Mouse (Mus musculus) myocyte (in vitro differentiated cells): ENCODE measurements around the gene Tagln. TPM values are rescaled to one million over a fixed set of nuclear protein-coding genes. Genes with fewer than 3 reads are reported as not detected.

Experiments
- H3K27me3 ChIP-seq: one replicate; pipeline ENCODE4 v1.6.1; 2011; ENCODE audit not compliant: control insufficient read depth, insufficient read depth, insufficient read length
- H3K36me3 ChIP-seq: one replicate; pipeline ENCODE4 v1.6.1; 2011; ENCODE audit not compliant: control insufficient read depth, insufficient read depth
- H3K4me2 ChIP-seq: one replicate; pipeline ENCODE4 v1.6.1; 2011; ENCODE audit warnings: low read depth, control low read depth
- H3K4me3 ChIP-seq: one replicate; pipeline ENCODE4 v1.5.1; 2011; ENCODE audit warnings: mild to moderate bottlenecking, control low read depth, moderate library complexity
- H3K79me2 ChIP-seq: one replicate; pipeline ENCODE4 v1.6.1; 2011; ENCODE audit not compliant: control insufficient read depth, insufficient read depth
- H3ac ChIP-seq: one replicate; pipeline ENCODE4 v1.6.1; 2011; ENCODE audit not compliant: control insufficient read depth, insufficient read length
- CEBPB ChIP-seq: IDR thresholded peaks from 2 replicates; pipeline ENCODE4 v1.6.1; 2011; ENCODE audit warnings: mild to moderate bottlenecking, moderate library complexity; ENCODE audit not compliant: poor library complexity, insufficient read depth, severe bottlenecking
- E2F4 ChIP-seq: IDR thresholded peaks from one replicate; pipeline ENCODE4 v1.6.1; 2011; ENCODE audit warnings: mild to moderate bottlenecking, control low read depth, moderate library complexity; ENCODE audit not compliant: insufficient read depth
- MAX ChIP-seq: IDR thresholded peaks from one replicate; pipeline ENCODE4 v1.6.1; 2011; ENCODE audit warnings: low read depth, mild to moderate bottlenecking, control low read depth
- MYOD1 ChIP-seq, 3 experiments: IDR thresholded peaks; one replicate each; pipeline ENCODE4 v1.6.1; 2011; ENCODE audit warnings: control low read depth in 2 of 3, low read depth in 2 of 3, mild to moderate bottlenecking in 2 of 3, moderate library complexity in 1 of 3; ENCODE audit not compliant: insufficient read length in 2 of 3, control insufficient read depth in 1 of 3
- MYOG ChIP-seq, 3 experiments: IDR thresholded peaks; one replicate each; pipeline ENCODE4 v1.6.1; 2011; ENCODE audit warnings: control low read depth in 2 of 3, low read depth in 2 of 3, mild to moderate bottlenecking in 2 of 3; ENCODE audit not compliant: insufficient read length in 2 of 3, control insufficient read depth in 1 of 3, insufficient read depth in 1 of 3
- POLR2A ChIP-seq: IDR thresholded peaks from one replicate; pipeline ENCODE4 v1.6.1; 2011; ENCODE audit warnings: low read depth, mild to moderate bottlenecking, control low read depth, moderate library complexity; ENCODE audit not compliant: insufficient read length
- POLR2AphosphoS2 ChIP-seq: IDR thresholded peaks from one replicate; pipeline ENCODE4 v1.6.1; 2011; ENCODE audit warnings: low read depth, control low read depth; ENCODE audit not compliant: insufficient read length
- REST ChIP-seq: IDR thresholded peaks from one replicate; pipeline ENCODE4 v1.6.1; 2011; ENCODE audit warnings: mild to moderate bottlenecking, control low read depth, moderate library complexity; ENCODE audit not compliant: insufficient read depth, insufficient read length
- SRF ChIP-seq: IDR thresholded peaks from one replicate; pipeline ENCODE4 v1.6.1; 2011; ENCODE audit warnings: low read depth; ENCODE audit not compliant: control insufficient read depth, insufficient read length
- TCF12 ChIP-seq: IDR thresholded peaks from one replicate; pipeline ENCODE4 v1.6.1; 2011; ENCODE audit warnings: mild to moderate bottlenecking, control low read depth; ENCODE audit not compliant: poor library complexity, insufficient read depth, severe bottlenecking
- TCF3 ChIP-seq: IDR thresholded peaks from one replicate; pipeline ENCODE4 v1.6.1; 2011; ENCODE audit warnings: low read depth, control low read depth; ENCODE audit not compliant: insufficient read length
- USF1 ChIP-seq: IDR thresholded peaks from one replicate; pipeline ENCODE4 v1.6.1; 2011; ENCODE audit warnings: low read depth, mild to moderate bottlenecking, control low read depth, moderate library complexity
- polyA plus RNA-seq: library from polyadenylated mRNA; unstranded; fragments of >200 nt; fragmentation: generic; extraction: Trizol; gene quantifications from one replicate; pipeline ENCODE4 v1.2.1, GENCODE M21; 2012; ENCODE audit warnings: missing spikeins

Gene Tagln
- polyA plus RNA-seq, result 142 TPM

DNA sequence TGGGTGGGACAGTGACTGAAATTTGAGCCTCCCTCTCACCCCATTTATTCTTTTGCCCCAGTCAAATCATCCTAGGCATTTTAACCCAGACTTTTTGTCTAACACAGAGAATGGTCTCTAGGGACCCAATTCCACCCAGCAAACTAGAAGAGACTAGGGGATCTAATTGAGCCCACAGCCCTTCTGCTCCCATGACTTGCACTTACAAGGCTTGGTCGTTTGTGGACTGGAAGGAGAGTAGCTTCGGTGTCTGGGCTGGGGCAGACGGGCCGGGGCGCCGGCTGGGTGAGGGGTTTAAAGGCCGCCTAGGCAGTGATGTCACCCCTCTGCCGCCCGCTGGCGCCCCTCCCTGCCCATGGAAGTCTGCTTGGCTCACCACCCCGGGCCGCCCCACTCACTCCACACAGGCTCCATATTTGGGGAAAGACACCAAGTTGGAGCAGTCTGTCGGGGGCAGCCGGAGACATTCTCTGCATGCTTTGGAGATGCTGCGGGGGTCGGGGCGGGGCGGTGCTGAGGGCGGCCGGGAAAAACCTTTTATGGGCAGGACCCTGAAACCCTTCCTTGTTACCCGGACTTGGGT is at the start of gene Tagln:
TSS of gene Tagln (minus strand) at position 431 of the 583 bp plus-strand sequence.
- Histone ChIP-seq H3K79me2 (no peaks in the 10 kb centered on the region), H3K4me2 (peak within 1 kb of the TSS; percentile 65), H3K27me3 (no peaks in the 10 kb centered on the region), H3ac (no peak within 1 kb of the TSS), H3K36me3 (no peaks in the 10 kb centered on the region), H3K4me3 (no peak within 1 kb of the TSS)
- no peak for TF ChIP-seq CEBPB
- TF ChIP-seq REST, result no peak
- TF ChIP-seq SRF, result peak; percentile 56
- no peak for TF ChIP-seq MYOG (IDR thresholded peaks at IDR 0.05; ENCODE audit: control insufficient read depth in 1 of 3, insufficient read depth in 1 of 3, insufficient read length in 2 of 3, low read depth in 2 of 3)
- no peak for TF ChIP-seq POLR2A

DNA sequence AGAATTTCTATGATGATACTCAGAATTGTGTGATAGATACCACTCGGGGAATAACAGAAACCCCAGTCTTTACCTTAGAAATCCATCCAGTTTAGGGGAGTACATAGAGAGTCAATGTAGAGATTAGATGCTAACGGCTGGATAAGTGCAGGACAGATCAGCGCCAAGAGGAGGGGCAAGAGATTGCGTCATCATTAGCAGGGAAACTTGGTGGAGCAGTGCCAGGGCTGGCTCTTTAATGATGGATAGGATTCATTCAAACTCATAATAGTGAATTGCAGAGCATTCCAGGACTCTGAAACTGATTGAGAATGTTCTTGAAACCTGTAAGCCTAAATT is 49.3 kb upstream of the Tagln start:
- H3K4me2 ChIP-seq, result peak overlapping the region; percentile 91
- no peaks in the 10 kb centered on the region for H3K27me3 ChIP-seq
- H3K4me3 ChIP-seq, result peak overlapping the region; percentile 83
- H3ac ChIP-seq, result peak overlapping the region; percentile 68
- H3K79me2 ChIP-seq, result peaks cover 49% of the 10 kb centered on the region
- TF ChIP-seq E2F4 (no peak), TCF12 (no peak), CEBPB (peak; percentile 96), MYOD1 (IDR thresholded peaks at IDR 0.05; ENCODE audit: control insufficient read depth in 1 of 3, insufficient read length in 2 of 3, low read depth in 2 of 3) (no peak)
- no peaks in the 10 kb centered on the region for H3K36me3 ChIP-seq

DNA sequence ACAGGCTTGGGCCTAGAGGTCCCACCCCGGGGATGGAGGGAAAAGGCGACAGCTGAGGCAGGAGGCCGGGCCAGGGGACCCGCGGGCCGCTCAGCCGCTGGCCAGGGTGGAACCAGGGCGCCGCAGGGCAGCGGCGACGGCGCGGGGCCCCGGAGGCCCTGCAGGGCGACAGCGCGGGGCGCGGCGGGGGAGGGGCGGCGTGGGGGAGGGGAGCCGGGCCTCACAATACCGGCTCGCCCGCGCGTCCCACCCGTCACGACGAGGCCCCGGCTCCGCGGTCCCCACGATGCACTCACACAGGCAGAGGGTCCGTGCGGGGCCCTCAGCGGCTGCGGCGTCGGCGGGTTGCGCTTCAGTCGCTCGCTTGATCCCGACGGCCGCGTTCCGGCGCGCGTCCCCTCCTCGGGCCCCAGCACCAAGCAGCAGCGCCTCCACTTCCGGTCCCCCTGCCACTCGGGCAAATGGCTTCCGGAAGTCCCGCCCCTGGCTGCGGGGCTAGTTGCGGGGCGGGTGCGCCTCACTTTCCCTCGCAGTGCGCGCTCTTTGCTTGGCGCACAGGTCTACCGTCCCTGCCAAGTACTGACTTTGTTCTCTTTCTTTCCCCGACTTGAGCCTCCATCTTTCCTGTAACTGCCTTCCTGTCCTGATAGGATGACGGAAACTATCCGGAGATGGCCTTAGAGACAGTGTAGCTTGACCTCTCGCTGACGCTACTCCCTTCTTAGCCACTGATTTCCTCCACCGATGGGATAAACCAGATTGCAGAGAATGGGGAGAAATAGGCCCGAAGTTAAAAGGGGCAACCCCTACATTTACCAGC is 48.8 kb upstream of the Tagln start:
- Histone ChIP-seq H3K36me3 (no peaks in the 10 kb centered on the region), H3K27me3 (no peaks in the 10 kb centered on the region), H3K4me2 (peak overlapping the region; percentile 91), H3K79me2 (peaks cover 55% of the 10 kb centered on the region), H3ac (peak overlapping the region; percentile 68), H3K4me3 (peak overlapping the region; percentile 83)
- TF ChIP-seq POLR2AphosphoS2, result peak; percentile 85
- no peak for TF ChIP-seq REST
- no peak for TF ChIP-seq MAX
- no peak for TF ChIP-seq TCF3
- TF ChIP-seq MYOG (IDR thresholded peaks at IDR 0.05; ENCODE audit: control insufficient read depth in 1 of 3, insufficient read depth in 1 of 3, insufficient read length in 2 of 3, low read depth in 2 of 3), result peak in 2 of 3 experiments; percentile 32 to 55
- TF ChIP-seq POLR2A, result peak; percentile 93
- peak in 1 of 3 experiments; percentile 16 for TF ChIP-seq MYOD1 (IDR thresholded peaks at IDR 0.05; ENCODE audit: control insufficient read depth in 1 of 3, insufficient read length in 2 of 3, low read depth in 2 of 3)
- TF ChIP-seq USF1, result no peak

DNA sequence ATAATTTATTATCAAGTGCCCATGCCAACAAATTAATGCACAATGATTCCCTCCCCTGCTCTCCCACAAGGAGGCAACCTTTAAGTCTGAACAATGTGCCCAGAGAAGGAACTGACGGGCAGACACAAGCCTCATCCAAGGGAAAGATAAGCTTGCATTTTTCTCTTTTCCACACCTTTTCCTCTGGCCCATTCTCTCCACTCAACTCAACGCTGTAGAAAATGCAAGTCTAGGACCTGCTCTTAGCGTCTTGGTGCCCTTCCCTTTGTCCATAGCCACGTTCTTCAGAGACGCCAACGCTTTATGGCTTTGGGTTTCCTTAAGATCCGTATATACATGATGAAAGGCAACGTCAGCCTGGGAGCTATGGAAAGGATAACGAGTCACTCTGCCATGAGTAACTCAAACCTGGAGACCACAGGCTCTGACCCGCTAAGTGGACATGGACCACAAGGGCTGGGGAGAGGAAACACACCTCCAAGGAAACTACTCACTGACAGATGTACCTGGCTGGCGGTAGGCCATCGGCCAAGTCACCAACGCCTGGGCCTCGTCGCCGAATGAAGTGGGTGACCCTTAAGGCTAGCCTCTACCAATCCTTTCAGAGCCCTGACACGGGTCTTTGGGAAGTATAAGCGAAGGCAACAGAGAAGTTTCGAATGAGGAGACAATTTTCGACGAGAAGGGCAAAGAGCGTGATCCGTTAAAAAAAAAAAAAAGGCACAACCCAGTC is 48.0 kb upstream of the Tagln start:
- no peaks in the 10 kb centered on the region for H3K36me3 ChIP-seq
- TF ChIP-seq TCF3 (no peak), E2F4 (no peak), MYOG (IDR thresholded peaks at IDR 0.05; ENCODE audit: control insufficient read depth in 1 of 3, insufficient read depth in 1 of 3, insufficient read length in 2 of 3, low read depth in 2 of 3) (no peak), POLR2A (no peak), TCF12 (no peak), SRF (no peak), MYOD1 (IDR thresholded peaks at IDR 0.05; ENCODE audit: control insufficient read depth in 1 of 3, insufficient read length in 2 of 3, low read depth in 2 of 3) (no peak), MAX (no peak), USF1 (no peak), REST (no peak), CEBPB (no peak), POLR2AphosphoS2 (no peak)
- peak overlapping the region; percentile 68 for H3ac ChIP-seq
- peak overlapping the region; percentile 83 for H3K4me3 ChIP-seq
- no peaks in the 10 kb centered on the region for H3K27me3 ChIP-seq
- peak overlapping the region; percentile 89 for H3K4me2 ChIP-seq
- peaks cover 62% of the 10 kb centered on the region for H3K79me2 ChIP-seq

DNA sequence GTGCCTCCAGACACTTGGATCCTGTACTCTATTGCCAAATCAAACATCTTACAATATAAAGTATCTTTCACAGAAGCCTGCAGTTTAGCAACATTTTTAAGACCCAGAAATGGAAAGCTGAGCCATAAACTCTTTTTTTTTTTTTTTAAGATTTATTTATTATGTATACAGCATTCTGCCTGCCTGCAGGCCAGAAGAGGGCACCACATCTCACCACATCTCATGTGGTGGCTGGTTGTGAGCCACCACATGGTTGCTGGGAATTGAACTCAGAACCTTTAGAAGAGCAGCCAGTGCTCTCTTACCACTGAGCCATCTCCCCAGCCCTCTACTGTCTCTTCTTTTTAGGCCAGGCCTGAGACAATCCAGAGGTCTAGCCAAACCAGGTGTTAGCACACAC is 45.5 kb upstream of the Tagln start:
- peaks cover 6% of the 10 kb centered on the region for H3K36me3 ChIP-seq
- peaks cover 88% of the 10 kb centered on the region for H3K79me2 ChIP-seq
- no peak overlapping the region for H3K4me2 ChIP-seq
- no peak overlapping the region for H3K4me3 ChIP-seq
- no peak overlapping the region for H3ac ChIP-seq
- no peaks in the 10 kb centered on the region for H3K27me3 ChIP-seq
- TF ChIP-seq TCF3 (no peak), POLR2A (no peak), MYOD1 (IDR thresholded peaks at IDR 0.05; ENCODE audit: control insufficient read depth in 1 of 3, insufficient read length in 2 of 3, low read depth in 2 of 3) (no peak), MAX (no peak), CEBPB (no peak), REST (no peak), TCF12 (no peak), MYOG (IDR thresholded peaks at IDR 0.05; ENCODE audit: control insufficient read depth in 1 of 3, insufficient read depth in 1 of 3, insufficient read length in 2 of 3, low read depth in 2 of 3) (no peak), POLR2AphosphoS2 (no peak), USF1 (no peak), E2F4 (no peak), SRF (no peak)
